Mouse (Mus musculus): ENCODE data around the gene Ttc30b. TPM values are rescaled to one million over a fixed set of nuclear protein-coding genes. Genes with fewer than 3 reads are reported as not detected.

Gene Ttc30b
- total RNA-seq, 2 experiments from 2014 or later, result 2.7 to 3.0 TPM

DNA sequence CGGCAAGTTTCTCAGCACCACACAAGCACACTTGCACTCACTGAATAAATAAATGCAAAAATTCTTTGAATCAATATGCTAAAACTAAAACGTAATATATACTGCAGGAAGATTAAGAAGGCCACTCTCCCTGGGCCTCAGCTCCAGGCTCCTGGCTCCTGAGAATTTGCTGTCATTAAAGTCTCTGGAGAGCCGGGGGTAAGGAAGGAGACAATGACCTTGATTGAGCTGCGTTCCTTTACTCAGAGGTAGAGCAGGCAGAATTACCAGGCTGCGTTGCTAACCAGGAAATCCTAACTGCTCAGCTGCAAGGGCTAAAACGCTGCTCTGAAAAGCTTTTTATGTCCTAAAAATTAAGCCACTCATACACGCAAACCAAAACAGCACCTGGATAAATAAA is 4.8 kb downstream of the Ttc30b start:
- TF ChIP-seq CTCF (IDR thresholded peaks at IDR 0.05), result no peak

DNA sequence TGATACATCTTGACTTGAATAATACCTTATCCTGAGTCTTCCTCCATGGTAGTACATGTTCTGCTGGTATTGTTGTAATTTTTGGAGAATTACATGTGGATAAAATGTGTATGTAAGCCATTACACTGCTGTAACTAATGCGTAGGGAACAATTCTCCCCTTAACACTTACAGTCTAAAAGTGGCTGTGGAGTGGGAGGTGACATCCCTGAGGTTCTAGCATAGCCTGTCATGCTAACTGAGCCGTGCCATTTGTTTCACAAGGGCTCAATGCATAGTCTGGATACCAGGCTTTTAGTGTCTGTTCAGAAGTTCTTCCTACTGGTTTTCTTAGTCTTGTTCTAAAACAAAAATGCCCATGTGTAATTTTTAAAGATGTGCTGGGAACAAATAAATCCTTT is 7.4 kb downstream of the Ttc30b start:
- no peak for TF ChIP-seq CTCF (IDR thresholded peaks at IDR 0.05)
- no peak overlapping the region for H3K4me3 ChIP-seq
- DNase-seq, result no peak
- intact Hi-C loops (cut with DNase I), result no loop called here
- no peak overlapping the region for H3K27ac ChIP-seq

More for the DNA sequence above, 4.8 kb downstream of the Ttc30b start:
- intact Hi-C loops (cut with DNase I), result no loop called here
- no peak overlapping the region for H3K4me3 ChIP-seq
- no peak for DNase-seq
- H3K27ac ChIP-seq, result no peak overlapping the region

DNA sequence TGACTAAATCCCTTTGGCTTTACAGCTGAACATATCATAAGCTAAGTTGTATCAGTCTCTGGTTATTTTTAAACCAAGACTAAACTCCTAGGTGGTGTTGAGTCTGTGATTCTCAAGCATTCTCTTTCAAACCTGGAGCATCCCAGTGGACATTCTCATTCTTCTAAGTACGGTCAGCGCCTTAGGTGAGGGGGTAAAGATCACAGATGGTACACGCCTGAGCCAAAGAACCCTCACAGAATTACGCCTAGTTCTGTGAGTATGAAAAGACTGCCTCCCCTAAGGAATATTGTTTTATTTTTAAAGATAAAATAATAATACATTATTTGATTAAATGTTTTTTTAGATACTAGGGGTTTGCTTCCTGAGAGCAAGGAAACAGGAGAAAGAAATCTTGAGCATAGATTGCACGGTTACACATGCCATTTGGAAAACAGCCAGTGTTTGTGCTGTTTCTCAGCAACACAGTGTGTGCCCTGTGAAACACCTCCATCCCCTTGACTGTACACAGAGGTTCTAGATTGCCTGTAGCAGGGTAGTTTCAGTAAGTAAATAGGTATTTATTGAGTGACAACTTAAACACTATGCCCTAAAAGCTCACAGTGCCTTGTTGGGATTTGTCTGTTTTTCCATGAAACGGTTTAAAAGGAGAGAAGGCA is 8.5 kb downstream of the Ttc30b start:
- DNase-seq, result no peak
- no peak overlapping the region for H3K4me3 ChIP-seq
- intact Hi-C loops (cut with DNase I), result no loop called here
- H3K27ac ChIP-seq, result no peak overlapping the region
- no peak for TF ChIP-seq CTCF (IDR thresholded peaks at IDR 0.05)

DNA sequence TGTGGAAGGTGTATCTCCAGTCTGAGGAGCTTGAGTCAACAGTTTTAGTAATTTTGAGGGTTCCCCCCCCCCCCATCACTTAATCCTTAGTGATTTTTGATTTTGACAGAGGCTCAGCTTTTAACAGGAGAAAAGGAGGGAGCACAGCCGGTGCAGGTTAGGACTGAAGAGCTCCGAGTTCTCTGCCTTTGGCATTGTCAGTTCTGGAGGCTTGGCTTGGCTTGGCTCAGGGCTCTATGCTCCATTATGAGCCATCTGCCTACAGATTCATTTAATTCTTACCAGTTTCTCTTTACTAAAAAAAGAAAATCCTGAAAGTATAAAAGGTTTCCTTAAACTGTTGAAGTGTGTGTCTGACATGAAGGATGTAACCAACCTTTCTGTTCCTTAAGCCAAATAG is 9.2 kb downstream of the Ttc30b start:
- no peak overlapping the region for H3K4me3 ChIP-seq
- intact Hi-C loops (cut with DNase I), result no loop called here
- DNase-seq, result no peak
- no peak for TF ChIP-seq CTCF (IDR thresholded peaks at IDR 0.05)
- H3K27ac ChIP-seq, result no peak overlapping the region

DNA sequence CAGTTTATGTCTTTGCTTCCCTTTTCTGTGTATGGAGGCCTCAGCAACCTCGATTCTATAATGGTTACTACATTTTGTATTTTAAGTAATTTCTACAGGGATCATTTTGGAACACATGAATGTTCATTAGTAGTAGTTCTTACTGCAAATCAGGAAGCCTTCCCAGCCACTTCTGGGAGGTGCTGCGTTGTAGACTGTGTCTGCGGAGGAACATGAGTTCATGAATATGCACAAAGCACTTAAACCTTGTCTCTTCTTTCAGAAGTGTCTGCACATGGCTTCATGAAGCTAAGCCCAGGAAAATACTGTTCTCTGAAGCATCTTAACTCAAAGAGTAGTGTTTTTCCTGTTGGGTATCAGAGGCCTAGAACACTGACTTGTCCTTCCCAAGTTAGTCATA is 10.4 kb downstream of the Ttc30b start:
- intact Hi-C loops (cut with DNase I), result no loop called here
- H3K27ac ChIP-seq, result no peak overlapping the region
- TF ChIP-seq CTCF (IDR thresholded peaks at IDR 0.05), result no peak
- no peak for DNase-seq
- H3K4me3 ChIP-seq, result no peak overlapping the region

DNA sequence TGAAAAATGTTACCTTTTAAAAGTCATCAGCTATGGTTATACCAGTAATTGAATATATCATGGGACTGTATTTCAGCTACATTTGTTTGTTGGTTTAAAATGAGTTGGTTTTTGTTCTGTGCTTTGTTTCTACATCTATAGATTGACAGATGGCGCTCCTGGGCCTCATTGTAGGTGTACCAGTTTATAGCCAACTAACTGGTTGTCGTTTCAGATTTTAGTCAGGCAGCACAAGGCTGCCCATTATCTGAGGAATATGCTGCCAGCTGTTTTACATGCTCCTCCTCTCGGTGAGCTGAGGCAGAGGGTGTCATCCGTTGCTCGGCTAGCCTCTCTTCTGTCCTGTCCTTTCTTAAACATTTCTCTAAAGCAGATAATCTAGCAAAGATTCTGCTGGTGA is 12.3 kb downstream of the Ttc30b start:
- intact Hi-C loops (cut with DNase I), result no loop called here
- DNase-seq, result no peak
- no peak overlapping the region for H3K27ac ChIP-seq
- H3K4me3 ChIP-seq, result no peak overlapping the region
- TF ChIP-seq CTCF (IDR thresholded peaks at IDR 0.05), result peak; percentile 5; the same call in 1 of the 2 replicates

DNA sequence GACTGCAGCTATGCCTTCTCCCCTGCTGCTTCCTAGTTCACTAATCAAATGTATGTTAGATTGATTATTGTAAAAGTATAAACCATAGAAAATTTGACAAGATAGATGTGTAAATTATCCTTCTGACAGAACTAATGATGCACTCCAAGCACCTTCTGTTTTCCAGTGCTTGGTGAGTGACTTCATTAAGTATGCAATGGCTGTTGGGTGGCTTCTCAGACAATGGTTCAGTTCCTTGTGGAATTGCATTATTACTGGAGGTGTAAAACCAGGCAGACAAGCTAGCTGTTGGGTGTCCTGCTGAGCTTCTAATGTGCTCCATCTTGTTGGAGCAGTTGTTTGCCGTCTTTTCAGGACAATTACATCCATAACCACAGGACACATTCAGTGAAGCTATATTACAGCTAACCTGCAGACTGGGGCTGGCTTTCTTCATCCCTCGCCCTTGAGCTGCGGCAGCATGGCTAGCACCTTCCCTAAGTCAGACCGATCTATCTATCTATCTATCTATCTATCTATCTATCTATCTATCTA is 14.5 kb downstream of the Ttc30b start:
- no peak for TF ChIP-seq CTCF (IDR thresholded peaks at IDR 0.05)
- no peak overlapping the region for H3K4me3 ChIP-seq
- no peak overlapping the region for H3K27ac ChIP-seq
- intact Hi-C loops (cut with DNase I), result no loop called here
- no peak for DNase-seq

DNA sequence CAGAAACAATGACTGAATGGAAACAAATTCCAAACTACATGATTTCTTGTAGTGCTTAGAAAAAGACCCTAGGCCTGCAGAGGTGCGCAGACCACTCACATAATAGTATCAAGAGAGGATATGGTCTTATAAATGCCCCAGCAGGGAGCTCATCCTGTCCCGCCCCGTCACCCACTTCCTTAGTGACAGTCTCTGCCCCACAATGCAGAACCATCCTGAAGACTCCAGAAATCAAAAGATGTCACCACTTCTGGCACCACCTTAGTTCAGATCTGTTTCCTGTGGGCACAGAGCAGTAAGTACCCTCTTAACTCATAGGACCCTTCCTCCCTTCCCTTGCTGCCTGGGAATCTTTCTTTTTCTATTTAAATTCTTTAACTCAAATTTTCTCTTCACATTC is 23.3 kb downstream of the Ttc30b start:
- H3K4me3 ChIP-seq, result no peak overlapping the region
- H3K27ac ChIP-seq, result no peak overlapping the region
- intact Hi-C loops (cut with DNase I), result no loop called here
- no peak for DNase-seq
- no peak for TF ChIP-seq CTCF (IDR thresholded peaks at IDR 0.05)

DNA sequence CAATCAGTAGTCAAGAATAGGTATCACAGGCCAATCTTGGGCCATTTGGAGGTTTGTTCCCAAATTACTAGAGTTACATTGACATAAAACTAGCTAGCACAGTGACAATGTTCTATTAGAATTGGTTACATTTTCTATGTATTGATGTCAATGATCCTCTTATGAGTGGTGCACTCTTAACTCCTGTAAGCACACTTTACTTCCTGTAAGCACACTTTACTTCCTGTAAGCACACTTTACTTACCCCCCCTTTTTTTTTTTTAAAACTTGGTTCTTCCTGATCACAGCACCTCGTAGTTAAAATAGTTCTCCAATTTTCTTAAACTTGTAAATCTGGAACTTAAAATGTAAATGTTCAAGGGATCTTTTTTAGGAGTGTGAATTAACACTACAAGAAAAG is 31.2 kb downstream of the Ttc30b start:
- no peak overlapping the region for H3K27ac ChIP-seq
- intact Hi-C loops (cut with DNase I), result no loop called here
- DNase-seq, result no peak
- no peak for TF ChIP-seq CTCF (IDR thresholded peaks at IDR 0.05)
- H3K4me3 ChIP-seq, result no peak overlapping the region

DNA sequence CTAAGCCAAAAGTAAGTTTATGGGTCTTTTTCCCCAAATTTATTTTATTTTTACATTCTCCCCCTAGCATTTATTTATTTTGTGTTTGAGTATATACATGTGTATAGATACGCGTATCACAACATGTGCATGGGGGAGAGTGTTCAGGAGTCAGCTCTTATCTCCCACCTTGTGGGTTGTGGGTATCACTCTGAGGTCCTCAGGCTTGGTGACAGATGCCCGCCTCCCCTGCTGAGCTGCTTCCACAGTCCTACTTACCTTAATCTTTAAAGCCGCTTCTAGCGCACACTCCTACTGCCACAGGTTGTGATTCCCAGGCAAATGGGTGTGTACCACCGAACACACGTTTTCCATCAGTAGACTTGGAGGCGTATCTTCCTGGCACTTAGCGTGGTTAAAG is 36.5 kb downstream of the Ttc30b start:
- TF ChIP-seq CTCF (IDR thresholded peaks at IDR 0.05), result no peak
- intact Hi-C loops (cut with DNase I), result no loop called here
- H3K4me3 ChIP-seq, result no peak overlapping the region
- DNase-seq, result no peak
- no peak overlapping the region for H3K27ac ChIP-seq

DNA sequence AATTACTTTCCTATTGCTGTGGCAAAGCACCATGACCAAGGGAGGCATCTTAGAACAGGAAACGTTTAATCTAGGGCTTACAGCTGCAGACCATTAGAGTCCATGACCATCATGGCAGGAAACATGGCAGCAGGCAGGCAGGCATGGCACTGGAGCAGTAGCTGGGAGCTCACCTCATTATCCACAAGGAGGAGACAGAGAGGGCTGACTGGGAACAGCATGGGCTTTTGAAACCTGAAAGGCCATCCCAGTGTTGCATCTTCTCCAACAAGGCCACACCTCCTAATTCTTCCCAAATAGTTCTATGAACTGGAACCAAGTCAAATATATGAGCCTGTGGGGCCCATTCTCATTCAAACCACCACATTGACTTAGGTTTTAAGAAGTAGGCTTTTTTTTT is 38.1 kb downstream of the Ttc30b start:
- no peak overlapping the region for H3K4me3 ChIP-seq
- intact Hi-C loops (cut with DNase I), result no loop called here
- no peak for TF ChIP-seq CTCF (IDR thresholded peaks at IDR 0.05)
- no peak overlapping the region for H3K27ac ChIP-seq
- no peak for DNase-seq

DNA sequence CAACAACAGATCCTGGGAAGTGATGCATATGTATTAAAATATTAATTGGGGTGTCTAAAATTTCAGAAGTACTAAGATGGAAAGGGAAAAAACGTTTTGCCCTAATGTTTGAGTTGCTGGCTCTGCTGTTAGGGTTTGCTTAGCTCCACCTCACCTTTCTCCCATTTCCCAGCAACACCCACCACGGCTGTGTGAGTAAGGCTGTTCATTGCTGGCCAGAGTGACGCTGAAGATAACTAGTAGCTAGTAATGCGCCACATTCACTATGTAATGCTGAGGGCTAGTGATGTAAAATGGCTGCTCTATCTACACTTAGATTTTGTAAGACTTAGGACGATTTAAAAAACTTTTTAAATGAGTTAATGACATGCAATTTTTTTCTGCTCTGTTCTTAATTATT is 42.7 kb downstream of the Ttc30b start:
- TF ChIP-seq CTCF (IDR thresholded peaks at IDR 0.05), result no peak
- DNase-seq, result no peak
- Histone ChIP-seq H3K27ac (no peak overlapping the region), H3K4me3 (no peak overlapping the region)
- intact Hi-C loops (cut with DNase I), result no loop called here

DNA sequence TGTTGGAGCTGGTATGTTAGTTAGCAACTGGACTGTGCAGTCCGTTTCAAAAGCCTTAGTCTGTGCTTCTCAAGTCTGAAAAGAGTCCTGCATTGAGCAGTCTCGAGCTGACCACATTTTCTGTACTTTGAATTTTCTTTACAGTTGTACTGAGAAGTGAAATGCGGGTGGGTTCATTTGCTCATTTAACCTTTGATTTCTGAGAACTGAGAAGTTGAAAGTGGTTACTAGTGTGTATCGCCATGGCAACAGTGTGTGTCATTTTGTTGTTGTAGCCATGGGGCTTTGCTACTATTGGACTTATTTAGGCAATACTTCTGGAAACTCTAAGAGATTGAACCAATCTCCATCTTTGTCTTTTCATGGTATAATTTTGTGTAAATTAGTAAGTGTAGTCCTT is 46.4 kb downstream of the Ttc30b start:
- Histone ChIP-seq H3K4me3 (no peak overlapping the region), H3K27ac (no peak overlapping the region)
- DNase-seq, result no peak
- no peak for TF ChIP-seq CTCF (IDR thresholded peaks at IDR 0.05)
- intact Hi-C loops (cut with DNase I), result no loop called here

Other genes starting within 250 kb of the Ttc30b start
- 10 to 100 TPM; 32.9 to 41.0 TPM for gene Nfe2l2, start 233.9 kb downstream of the Ttc30b start, total RNA-seq (2021)
- 10 to 100 TPM; 17.7 to 25.4 TPM for gene Agps, start 106.4 kb downstream of the Ttc30b start, total RNA-seq (2021)
- gene Ttc30a2, start 39.6 kb upstream of the Ttc30b start, total RNA-seq (2021), result under 1 TPM; 0.33 to 0.38 TPM
- 1 to 10 TPM; 1.1 to 1.6 TPM for gene Ttc30a1, start 43.4 kb upstream of the Ttc30b start, total RNA-seq (2021)

Data from gastrocnemius, adult 2 months (tissue).